Mouse (Mus musculus) liver, adult 2 months (tissue): ENCODE measurements around the gene Prdm2. TPM values are rescaled to one million over a fixed set of nuclear protein-coding genes. Genes with fewer than 3 reads are reported as not detected.

Source experiments
- DNase-seq: peaks from one replicate; pipeline ENCODE4 v3.0.0-alpha.2; 2011; ENCODE audit warnings: low read depth, low spot score; ENCODE audit errors: extremely low read depth
- H3K27ac ChIP-seq: fragments of 200-500 bp; replicated peaks from 2 replicates; pipeline ENCODE4 v1.5.1; 2012; ENCODE audit warnings: low read depth, mild to moderate bottlenecking, control low read depth, inconsistent platforms, low read length; ENCODE audit not compliant: insufficient read depth
- H3K27me3 ChIP-seq: fragments of 200-500 bp; 2 replicates; pipeline ENCODE4 v1.6.1; 2012; ENCODE audit warnings: mild to moderate bottlenecking, moderate library complexity, low read length, inconsistent platforms; ENCODE audit not compliant: control insufficient read depth, insufficient read depth
- H3K36me3 ChIP-seq: fragments of 200-500 bp; 2 replicates; pipeline ENCODE4 v1.6.1; 2012; ENCODE audit warnings: low read length, inconsistent platforms; ENCODE audit not compliant: control insufficient read depth, insufficient read depth
- H3K4me1 ChIP-seq: fragments of 200-500 bp; 2 replicates; pipeline ENCODE4 v1.6.1; 2011; ENCODE audit warnings: low read length; ENCODE audit not compliant: control insufficient read depth, insufficient read depth
- H3K4me3 ChIP-seq: fragments of 200-500 bp; 2 replicates; pipeline ENCODE4 v1.5.1; 2011; ENCODE audit warnings: low read depth, mild to moderate bottlenecking, control low read depth, low read length, moderate library complexity; ENCODE audit not compliant: insufficient read depth
- H3K79me2 ChIP-seq: fragments of 200-500 bp; 2 replicates; pipeline ENCODE4 v1.6.1; 2012; ENCODE audit warnings: inconsistent platforms, mild to moderate bottlenecking, low read length, moderate library complexity; ENCODE audit not compliant: control insufficient read depth, insufficient read depth
- H3K9ac ChIP-seq: fragments of 200-500 bp; 2 replicates; pipeline ENCODE4 v1.6.1; 2012; ENCODE audit warnings: low read depth, mild to moderate bottlenecking, control low read depth, inconsistent platforms, low read length
- CTCF ChIP-seq: fragments of 200-500 bp; IDR thresholded peaks from 2 replicates; pipeline ENCODE4 v1.5.1; 2011; ENCODE audit warnings: low read depth, low read length, control low read depth
- POLR2A ChIP-seq: fragments of 200-500 bp; IDR thresholded peaks from 2 replicates; pipeline ENCODE4 v1.6.1; 2011; ENCODE audit warnings: low read length, control low read depth; ENCODE audit not compliant: insufficient read depth; ENCODE audit errors: extremely low read depth
- WGBS: fragments of 180-500 bp; shearing (Covaris S2); methylation state at CpG from one replicate; pipeline ENCODE4 v1.1.7; 2018; 5-methylcytosine and 5-hydroxymethylcytosine counted together
- polyA plus RNA-seq: library from polyadenylated mRNA; depleted of rRNA; stranded (reverse); fragments of >200 nt; gene quantifications from 2 replicates; pipeline ENCODE4 v1.2.3, GENCODE M21; 2012
- total RNA-seq: library from RNA; depleted of rRNA; stranded (reverse); fragments of >200 nt; gene quantifications from 2 replicates; pipeline ENCODE4 v1.2.3, GENCODE M21; 2014

The Prdm2 gene
- total and polyA plus RNA-seq, 2 experiments = 6.9 to 7.9 TPM

- peak overlapping the region; percentile 98 for H3K27ac ChIP-seq
- H3K79me2 ChIP-seq = peaks cover 22% of the 10 kb centered on the region; the same call in 1 of the 2 replicates
- H3K4me3 ChIP-seq = no peak overlapping the region
These were observed 24.1 kb downstream of the Prdm2 start for GRCm38 (mm10) chr4:143188571-143189191.

GRCm38 (mm10) chr4:143186066-143186465 is 26.7 kb downstream of the Prdm2 start:
- TF ChIP-seq POLR2A = no peak
- no peak for TF ChIP-seq CTCF
- H3K36me3 ChIP-seq = no peaks in the 10 kb centered on the region
- H3K4me1 ChIP-seq = peaks cover 24% of the 10 kb centered on the region
- peak; percentile 76 for DNase-seq
- H3K27me3 ChIP-seq = no peaks in the 10 kb centered on the region
- no peak overlapping the region for H3K9ac ChIP-seq
- peak overlapping the region; percentile 78 for H3K27ac ChIP-seq
- H3K4me3 ChIP-seq = no peak overlapping the region
- H3K79me2 ChIP-seq = peaks cover 22% of the 10 kb centered on the region; the same call in 1 of the 2 replicates

More at GRCm38 (mm10) chr4:143188571-143189191, 24.1 kb downstream of the Prdm2 start:
- H3K4me1 ChIP-seq = peaks cover 32% of the 10 kb centered on the region
- 31% methylated on average over 5 of the region's 5 CpGs for WGBS
- H3K9ac ChIP-seq = peak overlapping the region; percentile 53
- TF ChIP-seq CTCF = no peak
- no peak for TF ChIP-seq POLR2A
- H3K27me3 ChIP-seq = no peaks in the 10 kb centered on the region
- DNase-seq = peak; percentile 50
- H3K36me3 ChIP-seq = no peaks in the 10 kb centered on the region

GRCm38 (mm10) chr4:143185496-143185895 is 27.3 kb downstream of the Prdm2 start:
- TF ChIP-seq POLR2A (no peak), CTCF (no peak)
- peak overlapping the region; percentile 78 for H3K27ac ChIP-seq
- peak overlapping the region; percentile 7; the same call in 1 of the 2 replicates for H3K9ac ChIP-seq
- H3K4me3 ChIP-seq = no peak overlapping the region
- 32% methylated on average over 9 of the region's 9 CpGs for WGBS
- peaks cover 20% of the 10 kb centered on the region for H3K4me1 ChIP-seq
- no peaks in the 10 kb centered on the region for H3K36me3 ChIP-seq
- DNase-seq = peak; percentile 50
- H3K79me2 ChIP-seq = peaks cover 22% of the 10 kb centered on the region; the same call in 1 of the 2 replicates
- no peaks in the 10 kb centered on the region for H3K27me3 ChIP-seq

GRCm38 (mm10) chr4:143183141-143183540 is 29.7 kb downstream of the Prdm2 start:
- no peak overlapping the region for H3K9ac ChIP-seq
- peaks cover 19% of the 10 kb centered on the region; the same call in 1 of the 2 replicates for H3K79me2 ChIP-seq
- no peak for DNase-seq
- TF ChIP-seq POLR2A = no peak
- no peak for TF ChIP-seq CTCF
- peaks cover 13% of the 10 kb centered on the region for H3K36me3 ChIP-seq
- 97% methylated on average over 6 of the region's 6 CpGs for WGBS
- no peak overlapping the region for H3K27ac ChIP-seq
- H3K4me1 ChIP-seq = peaks cover 14% of the 10 kb centered on the region
- H3K4me3 ChIP-seq = no peak overlapping the region
- no peaks in the 10 kb centered on the region for H3K27me3 ChIP-seq

GRCm38 (mm10) chr4:143180731-143181130 is 32.1 kb downstream of the Prdm2 start:
- Histone ChIP-seq H3K9ac (no peak overlapping the region), H3K27ac (no peak overlapping the region), H3K79me2 (peaks cover 9% of the 10 kb centered on the region; the same call in 1 of the 2 replicates), H3K36me3 (peaks cover 16% of the 10 kb centered on the region), H3K27me3 (no peaks in the 10 kb centered on the region), H3K4me3 (no peak overlapping the region), H3K4me1 (peaks cover 4% of the 10 kb centered on the region)
- TF ChIP-seq CTCF (no peak), POLR2A (no peak)
- 91% methylated on average over 5 of the region's 5 CpGs for WGBS
- DNase-seq = no peak
